Mouse (Mus musculus) gastrocnemius, postnatal 14 days (tissue): ENCODE measurements at regions not wholly inside any gene's neighbourhood (a gene's known extent, or its start where the extent isn't known, plus 50 kb on each side); places are given as distances from the start of the nearest gene placed in this dataset.

Experiments
- DNase-seq: peaks from one replicate; pipeline ENCODE4 v3.0.0; 2021; ENCODE audit warnings: mixed read lengths
- intact Hi-C: fragments of 180-260 bp; cut with DNase I; formaldehyde crosslinking; loops from one replicate; pipeline ENCODE4 v1.15.1; 2025; ENCODE audit warnings: low total_unique reads

GRCm38 (mm10) chr9:87649015-87649978 is 81.8 kb downstream of the Tbx18 start:
- intact Hi-C loops: no loop called here
- no peak for DNase-seq

GRCm38 (mm10) chr9:87648317-87648716 is 82.7 kb downstream of the Tbx18 start:
- intact Hi-C loops: no loop called here
- no peak for DNase-seq

- DNase-seq: no peak
These were observed 86.0 kb downstream of the Tbx18 start for GRCm38 (mm10) chr9:87645032-87645431.

GRCm38 (mm10) chr9:87633863-87634630 is 97.0 kb downstream of the Tbx18 start:
- no peak for DNase-seq

More at GRCm38 (mm10) chr9:87645032-87645431, 86.0 kb downstream of the Tbx18 start:
- intact Hi-C loops: no loop called here

GRCm38 (mm10) chr9:87626432-87626831 is 104.6 kb downstream of the Tbx18 start:
- no peak for DNase-seq
- intact Hi-C loops: no loop called here

More at GRCm38 (mm10) chr9:87633863-87634630, 97.0 kb downstream of the Tbx18 start:
- intact Hi-C loops: no loop called here

- DNase-seq: no peak
- intact Hi-C loops: no loop called here
These were observed 112.8 kb downstream of the Tbx18 start for GRCm38 (mm10) chr9:87618238-87618673.

- intact Hi-C loops: no loop called here
- no peak for DNase-seq
These were observed 123.0 kb downstream of the Tbx18 start for GRCm38 (mm10) chr9:87607878-87608631.

GRCm38 (mm10) chr9:87575591-87575990 is 155.5 kb downstream of the Tbx18 start:
- intact Hi-C loops: no loop called here
- no peak for DNase-seq

- no peak for DNase-seq
- intact Hi-C loops: no loop called here
These were observed 156.7 kb downstream of the Tbx18 start for GRCm38 (mm10) chr9:87574250-87574864.

- no peak for DNase-seq
- intact Hi-C loops: no loop called here
These were observed 167.8 kb downstream of the Tbx18 start for GRCm38 (mm10) chr9:87563244-87563643.

GRCm38 (mm10) chr9:87562796-87563195 is 168.3 kb downstream of the Tbx18 start:
- intact Hi-C loops: no loop called here
- DNase-seq: no peak

- no peak for DNase-seq
- intact Hi-C loops: no loop called here
These were observed 173.2 kb downstream of the Tbx18 start for GRCm38 (mm10) chr9:87557841-87558240.

- no peak for DNase-seq
- intact Hi-C loops: no loop called here
These were observed 174.1 kb downstream of the Tbx18 start for GRCm38 (mm10) chr9:87556953-87557394.

GRCm38 (mm10) chr9:87556552-87556951 is 174.5 kb downstream of the Tbx18 start:
- DNase-seq: no peak
- intact Hi-C loops: no loop called here

- intact Hi-C loops: no loop called here
- DNase-seq: no peak
These were observed 197.9 kb downstream of the Tbx18 start for GRCm38 (mm10) chr9:87533182-87533581.

- intact Hi-C loops: no loop called here
- DNase-seq: no peak
These were observed 201.2 kb downstream of the Tbx18 start for GRCm38 (mm10) chr9:87529908-87530307.

GRCm38 (mm10) chr9:87524890-87525684 is 206.0 kb downstream of the Tbx18 start:
- DNase-seq: no peak
- intact Hi-C loops: no loop called here

- no peak for DNase-seq
- intact Hi-C loops: no loop called here
These were observed 220.4 kb downstream of the Tbx18 start for GRCm38 (mm10) chr9:87510683-87511082.
